Mouse (Mus musculus) retina, postnatal 1 day (tissue): Measurements from ENCODE around the gene Kyat3.
"Not testable (repeated sequence)": the region's sequence is repeated elsewhere in the genome, so short reads cannot be mapped to it uniquely, and the experiment has no call there.

Source experiments
- DNase-seq: peaks from one replicate; pipeline ENCODE4 v3.0.0-alpha.2; 2012

Kyat3 gene

DNA sequence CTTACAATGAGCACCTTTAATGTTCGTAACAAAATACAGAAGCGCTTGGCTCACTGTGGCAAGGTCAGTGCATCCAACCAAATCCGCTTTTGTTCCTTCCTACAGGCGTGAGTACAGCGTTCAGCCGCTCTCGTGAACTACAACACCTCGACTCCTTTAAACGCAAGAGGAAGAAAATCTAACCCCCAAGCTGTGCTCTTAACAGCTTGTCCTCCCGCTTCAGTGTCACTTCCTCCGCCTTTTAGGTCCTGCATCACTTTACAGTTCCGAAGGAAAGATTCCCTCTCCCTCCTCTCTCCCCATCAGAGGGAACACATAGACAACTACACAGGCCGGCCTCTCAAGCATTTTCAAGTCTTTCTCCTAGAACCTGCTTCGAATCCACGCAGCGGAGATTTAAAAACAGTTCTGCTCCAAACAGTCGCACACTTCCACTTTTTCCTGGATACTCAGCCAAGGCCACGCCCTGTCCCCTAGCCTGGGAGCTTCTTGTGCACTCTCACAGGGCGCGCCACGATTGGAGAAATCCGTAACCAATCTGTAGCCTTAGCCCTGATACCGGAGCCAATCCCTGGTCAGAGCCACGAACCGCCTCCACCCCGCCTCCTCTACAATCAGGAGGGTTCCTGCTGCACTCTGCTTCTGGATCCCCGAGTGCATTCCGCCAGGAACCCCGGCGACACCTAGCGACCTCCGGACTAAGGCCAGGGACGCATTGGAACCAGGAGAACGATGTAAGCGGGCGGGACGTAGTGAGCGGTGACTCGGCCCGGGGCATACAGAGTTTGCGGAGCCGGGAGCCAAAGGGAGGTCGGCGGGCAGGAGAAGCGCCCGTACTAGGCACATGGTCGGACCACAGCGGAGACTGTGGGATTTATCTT is at the start of gene Kyat3:
Gene Kyat3, plus strand, starts transcription at position 610 of the 881 bp plus-strand sequence.
- DNase-seq, result peak; percentile 98

DNA sequence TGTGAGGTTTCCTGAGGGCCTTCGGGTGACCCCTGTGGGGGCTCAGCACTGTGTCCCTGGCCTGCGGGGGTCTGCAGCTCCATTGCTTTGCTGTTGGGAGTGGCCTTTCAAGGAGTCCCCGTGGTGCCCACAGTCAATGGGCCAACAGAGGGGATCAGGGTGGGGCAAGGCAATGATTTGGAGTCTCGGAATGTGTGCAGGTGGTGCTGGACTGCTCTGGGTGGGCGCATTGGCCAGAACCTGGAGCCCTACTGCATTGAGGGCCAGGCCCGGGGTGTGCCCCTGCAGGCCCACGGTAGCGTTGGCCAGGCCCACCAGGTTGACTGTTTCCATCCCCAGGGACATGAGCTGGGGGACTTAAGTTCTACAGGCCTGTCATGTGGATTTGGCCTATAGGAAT is 36.1 kb upstream of the Kyat3 start:
- no peak for DNase-seq

DNA sequence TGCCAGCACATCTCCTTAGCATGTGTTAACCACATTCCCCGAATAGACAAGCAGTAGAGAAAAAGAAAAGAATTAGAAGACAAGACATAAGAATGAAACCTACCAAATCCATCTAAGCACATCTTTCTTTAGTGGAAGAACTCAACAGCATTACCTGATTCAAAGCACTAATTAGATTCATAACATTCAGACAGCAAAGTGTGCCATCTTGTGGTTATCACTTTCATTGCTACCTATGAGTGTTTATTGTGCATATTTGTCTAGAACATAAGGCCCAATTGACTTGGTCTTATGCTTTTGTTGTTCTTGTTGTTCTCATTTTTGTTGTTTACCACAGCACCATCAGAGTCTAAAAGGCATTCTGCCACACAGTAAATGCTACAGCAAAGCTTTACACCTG is 26.2 kb upstream of the Kyat3 start:
- DNase-seq, result peak; percentile 11

DNA sequence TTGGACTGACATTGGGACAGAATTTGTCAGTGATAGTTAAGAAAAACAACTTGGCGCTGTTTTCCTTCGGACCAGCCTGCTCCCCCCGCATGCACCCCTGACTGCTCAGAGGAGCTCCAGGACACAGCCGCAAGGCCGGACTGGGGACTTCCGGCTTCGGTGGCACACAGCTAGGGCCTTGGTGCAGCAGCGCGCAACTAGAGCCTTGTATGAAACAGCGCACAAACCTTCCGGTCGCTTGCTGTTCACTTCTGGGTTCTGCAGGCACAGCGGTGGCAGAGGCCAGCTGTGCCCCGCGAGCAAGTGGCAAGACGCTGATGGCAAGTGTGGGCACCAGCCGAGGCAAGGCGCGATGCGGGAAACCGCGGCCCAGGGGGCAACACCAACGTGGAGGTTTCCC is 12.9 kb upstream of the Kyat3 start:
- DNase-seq, result no peak

DNA sequence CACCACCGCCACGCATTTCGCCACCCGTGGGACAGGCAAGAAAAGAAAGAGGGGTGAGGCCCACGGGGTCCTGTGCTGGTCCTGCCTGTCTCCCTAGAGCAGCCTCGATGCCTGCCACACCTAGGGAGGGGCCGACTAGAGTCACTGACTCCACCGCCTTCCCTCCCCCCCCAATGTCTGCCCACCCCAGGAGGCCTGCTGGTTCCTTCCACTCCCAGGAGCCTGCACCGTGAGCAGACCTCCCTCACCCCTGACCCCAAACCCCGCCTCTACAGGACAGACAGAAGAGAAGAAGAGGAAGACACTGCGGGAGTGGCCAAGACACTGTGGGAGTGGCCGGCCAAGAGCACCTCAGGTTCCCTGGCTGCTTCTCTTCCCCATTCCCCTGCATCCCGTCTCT is 12.5 kb upstream of the Kyat3 start:
- DNase-seq, result no peak

DNA sequence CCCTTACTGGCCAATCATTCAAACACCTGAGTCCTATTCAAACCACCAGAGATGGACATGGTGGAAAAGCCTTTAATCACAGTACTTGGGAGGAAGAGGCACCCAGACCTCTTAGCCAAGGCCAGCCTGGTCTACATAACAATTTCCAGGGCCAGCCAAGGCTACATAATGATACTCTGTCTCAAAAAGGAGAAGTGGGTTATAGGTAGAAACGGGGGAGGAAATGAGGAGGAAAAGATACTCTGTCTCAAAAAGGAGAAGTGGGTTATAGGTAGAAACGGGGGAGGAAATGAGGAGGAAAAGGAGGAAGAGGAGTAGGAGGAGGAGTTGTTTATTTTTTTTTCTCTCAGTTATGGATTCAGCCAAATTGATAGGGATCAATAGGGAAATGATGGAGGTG is 4.3 kb upstream of the Kyat3 start:
- no peak for DNase-seq

DNA sequence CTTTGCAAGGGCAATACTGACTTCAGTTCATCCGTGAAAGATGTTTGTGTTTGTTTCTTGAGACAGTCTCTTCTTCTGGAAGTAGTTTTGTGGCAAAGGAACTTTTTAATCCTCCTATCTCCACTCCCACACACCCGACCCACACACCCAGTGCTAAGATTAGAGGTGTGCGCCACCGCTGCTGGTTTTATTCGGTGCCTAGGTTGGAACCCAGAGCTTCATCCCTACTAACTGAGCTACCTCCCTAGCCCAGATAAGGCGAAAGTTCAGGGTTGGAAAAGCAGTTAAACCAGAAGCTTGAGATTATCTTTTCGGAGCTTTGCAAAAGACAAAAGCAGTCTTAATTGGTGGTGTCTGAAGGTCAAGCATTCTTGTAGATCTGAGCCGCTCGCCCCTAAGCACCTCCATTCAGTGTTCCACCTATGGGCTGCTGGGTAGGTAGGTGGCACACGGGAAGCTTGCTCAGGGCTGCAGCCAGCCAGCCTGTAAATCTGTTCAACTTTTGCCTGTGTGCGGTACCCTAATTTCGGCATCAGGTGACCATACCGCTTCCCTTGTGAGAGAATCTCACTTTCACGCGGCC is 647 bp downstream of the Kyat3 start:
- DNase-seq, result no peak

DNA sequence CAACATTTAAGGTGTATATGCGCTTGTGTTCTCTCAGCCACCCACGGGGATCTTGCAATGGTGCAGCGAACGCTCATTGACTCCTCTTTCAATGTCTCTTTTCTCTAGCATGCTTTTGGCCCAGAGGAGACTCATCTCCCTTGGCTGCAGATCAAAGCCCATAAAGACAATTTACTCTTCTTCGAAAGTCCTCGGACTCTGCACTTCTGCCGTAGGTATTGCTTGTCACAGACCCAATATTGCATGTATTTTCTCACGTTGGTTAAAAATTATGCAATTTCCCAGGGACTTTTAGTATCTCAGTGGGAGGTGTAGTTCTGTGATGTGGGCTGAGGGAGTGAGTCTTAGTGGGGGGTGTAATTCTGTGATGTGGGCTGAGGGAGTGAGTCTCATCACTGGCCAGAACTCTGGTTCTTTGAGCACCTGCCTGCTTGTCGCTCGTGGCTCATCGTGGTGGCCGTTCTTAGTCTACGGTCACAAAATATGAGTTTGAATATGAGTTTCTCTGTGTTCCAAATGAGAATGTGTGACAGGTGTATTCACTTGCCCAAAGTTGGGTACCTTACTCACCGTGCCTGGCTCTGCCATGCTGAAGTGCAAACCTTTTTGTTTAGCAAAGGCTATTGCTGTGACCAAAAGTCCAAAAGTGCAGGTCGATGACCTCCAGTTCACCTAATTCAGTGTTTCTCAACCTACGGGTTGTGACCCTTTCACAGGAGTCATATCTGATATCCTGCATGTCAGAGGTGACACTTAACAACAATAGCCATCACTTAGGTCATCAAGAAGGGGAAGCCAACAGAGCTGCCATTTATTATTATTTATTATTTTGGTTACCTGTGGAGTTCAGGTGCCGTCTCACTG is 6.0 kb downstream of the Kyat3 start:
- no peak for DNase-seq

DNA sequence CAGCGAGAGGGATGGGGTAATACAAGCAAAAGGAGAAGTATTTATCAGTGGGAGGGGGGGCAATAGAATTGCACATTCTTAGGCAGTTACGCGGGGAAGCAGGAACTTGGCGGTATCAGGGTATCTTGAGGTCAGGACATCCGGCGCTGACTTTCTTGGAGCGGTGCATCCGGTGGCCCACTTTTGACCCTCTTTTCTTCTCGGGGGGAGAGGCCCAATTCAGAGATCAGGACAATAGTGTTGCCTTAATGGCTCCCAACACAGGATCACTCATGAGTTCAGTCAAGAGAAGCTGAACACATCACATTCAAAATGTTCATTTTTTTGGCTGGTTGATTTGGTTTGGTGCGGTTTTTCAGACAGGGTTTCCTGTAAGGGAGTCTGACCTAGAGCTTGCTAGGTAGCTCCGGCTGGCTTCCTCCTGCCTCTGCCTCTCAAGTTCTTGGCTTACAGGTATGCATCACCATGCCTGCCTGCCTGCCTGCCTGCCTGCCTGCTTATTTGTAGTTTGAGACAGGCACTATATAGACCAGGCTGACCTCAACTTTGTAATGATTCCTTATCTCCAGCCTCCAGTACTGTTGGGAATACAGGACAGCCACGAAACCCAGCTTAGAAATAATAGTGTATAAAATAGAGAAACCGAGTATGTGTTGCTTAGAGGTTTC is 7.5 kb downstream of the Kyat3 start:
- not testable (repeated sequence) for DNase-seq

DNA sequence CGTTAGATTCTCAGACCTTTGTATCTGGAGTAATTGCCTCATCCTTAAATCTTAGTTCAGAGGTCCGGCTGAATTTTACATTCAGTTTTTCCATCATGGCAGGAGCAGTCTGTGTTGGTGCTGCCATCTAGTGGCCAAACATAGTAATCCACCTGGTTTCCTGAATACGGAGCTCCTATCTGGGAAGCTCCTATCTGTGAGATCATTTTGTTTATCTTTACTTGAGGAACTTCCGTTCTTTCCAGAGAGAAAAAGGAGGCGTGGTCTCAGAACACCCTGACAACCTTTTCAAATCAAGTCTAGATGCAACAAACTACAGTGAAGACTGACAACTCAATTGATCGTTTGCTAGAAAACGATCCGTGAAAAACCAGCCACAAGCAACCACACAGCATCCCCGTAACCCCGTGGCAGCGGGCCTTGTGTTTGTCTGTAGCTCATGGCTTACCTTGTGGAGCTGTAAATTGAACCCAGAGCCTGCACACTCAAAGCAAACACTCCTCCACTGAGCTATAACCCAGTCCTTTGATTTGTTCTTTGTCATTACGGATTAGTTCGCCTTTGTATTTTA is 8.1 kb downstream of the Kyat3 start:
- peak; percentile 82 for DNase-seq

DNA sequence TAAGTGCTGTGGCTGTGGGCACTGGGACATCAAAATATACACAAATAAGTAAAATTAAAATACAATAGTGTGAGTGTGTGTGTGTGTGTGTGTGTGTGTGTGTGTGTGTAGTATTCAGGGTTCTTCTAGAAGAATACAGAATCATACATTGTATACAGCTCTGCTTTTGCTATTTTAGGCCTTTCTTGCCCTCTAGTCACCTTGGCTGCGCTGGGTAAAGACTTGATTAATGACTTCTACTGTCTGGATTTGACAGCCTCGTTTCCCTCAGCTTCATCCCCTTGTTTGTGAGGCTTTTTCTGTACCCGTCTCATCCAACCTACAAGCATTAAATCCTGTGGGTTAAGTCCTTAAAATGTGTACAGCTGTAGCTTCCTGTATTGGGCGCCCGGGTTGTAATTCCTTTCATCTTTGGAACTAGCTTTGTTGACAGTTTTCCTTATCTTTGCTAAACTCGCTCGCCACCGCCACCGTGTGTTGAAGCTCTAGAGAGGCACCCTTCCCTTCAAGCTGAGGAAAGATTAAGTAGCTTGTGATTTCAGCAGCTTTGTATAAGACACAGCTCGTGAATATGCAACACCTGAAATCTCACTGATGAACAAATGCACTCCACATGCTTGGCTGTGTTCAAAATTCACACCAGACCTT is 9.6 kb downstream of the Kyat3 start:
- DNase-seq, result peak; percentile 65

DNA sequence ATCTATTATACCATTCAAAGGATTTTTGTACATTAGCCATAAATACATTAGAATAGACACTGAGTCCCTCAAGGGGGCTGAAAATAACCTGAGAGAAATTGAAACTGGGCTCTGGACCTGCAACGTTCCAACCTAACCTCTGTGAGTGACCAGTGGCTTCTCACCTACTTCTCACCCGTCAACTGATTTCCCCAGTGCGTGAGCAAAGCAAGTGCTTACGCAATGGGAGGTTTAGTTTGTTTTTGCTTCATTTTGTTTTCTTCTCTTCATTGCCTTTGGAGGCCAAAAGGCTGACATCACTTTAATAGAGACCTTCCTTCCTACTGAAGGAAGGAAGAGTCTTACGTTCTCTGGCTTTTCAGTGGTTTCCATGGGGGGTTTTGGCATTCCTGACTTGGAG is 10.5 kb downstream of the Kyat3 start:
- no peak for DNase-seq

DNA sequence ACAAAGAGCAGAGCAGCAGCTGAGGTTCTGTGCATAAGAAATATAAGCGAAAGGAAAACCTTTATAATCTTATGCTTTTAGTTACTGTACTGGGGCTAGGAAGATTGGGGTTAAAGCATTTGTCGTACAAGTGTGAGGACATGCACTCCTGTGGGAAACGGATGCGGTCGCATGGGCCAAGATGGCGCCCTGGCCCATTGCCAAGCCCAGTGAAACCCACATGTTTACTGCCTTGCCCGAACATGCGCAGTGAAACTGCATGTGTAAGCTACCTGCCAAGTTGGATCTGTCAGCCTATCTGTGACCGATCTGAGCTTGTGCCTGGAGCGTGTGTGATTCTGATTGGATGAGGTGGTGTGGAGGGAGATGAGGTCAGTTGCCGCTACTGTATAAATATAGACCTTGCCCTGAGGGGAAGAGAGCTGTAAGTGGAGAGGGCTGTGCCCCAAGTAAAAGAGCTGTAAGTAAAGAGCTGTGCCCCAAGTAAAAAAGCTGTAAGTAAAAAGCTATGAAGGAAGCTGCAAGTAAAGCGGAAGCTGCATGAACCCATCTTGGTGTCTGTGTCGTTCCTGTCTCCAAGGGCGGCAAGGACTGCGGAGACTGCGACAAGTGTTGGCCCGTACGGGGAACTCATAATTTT is 11.7 kb downstream of the Kyat3 start:
- DNase-seq, result not testable (repeated sequence)

DNA sequence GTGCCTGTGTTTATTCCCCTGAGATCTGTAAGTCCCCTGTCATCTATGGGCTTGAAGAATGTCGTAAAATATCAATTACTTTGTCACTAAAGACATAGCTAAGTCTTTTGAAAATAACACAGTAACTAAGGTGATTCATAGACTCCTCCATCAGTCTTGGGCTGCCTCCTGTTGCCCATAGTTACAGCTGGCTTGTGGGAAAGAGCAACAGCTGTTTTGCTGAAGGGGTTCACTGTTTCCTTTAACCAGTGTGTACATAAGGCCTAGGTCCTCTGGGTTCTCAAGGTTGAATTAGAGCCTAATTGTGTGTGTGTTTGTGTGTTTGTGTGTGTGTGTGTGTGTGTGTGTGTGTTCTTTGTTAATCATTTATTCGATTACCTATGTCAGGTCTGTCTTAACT is 24.6 kb downstream of the Kyat3 start:
- no peak for DNase-seq

DNA sequence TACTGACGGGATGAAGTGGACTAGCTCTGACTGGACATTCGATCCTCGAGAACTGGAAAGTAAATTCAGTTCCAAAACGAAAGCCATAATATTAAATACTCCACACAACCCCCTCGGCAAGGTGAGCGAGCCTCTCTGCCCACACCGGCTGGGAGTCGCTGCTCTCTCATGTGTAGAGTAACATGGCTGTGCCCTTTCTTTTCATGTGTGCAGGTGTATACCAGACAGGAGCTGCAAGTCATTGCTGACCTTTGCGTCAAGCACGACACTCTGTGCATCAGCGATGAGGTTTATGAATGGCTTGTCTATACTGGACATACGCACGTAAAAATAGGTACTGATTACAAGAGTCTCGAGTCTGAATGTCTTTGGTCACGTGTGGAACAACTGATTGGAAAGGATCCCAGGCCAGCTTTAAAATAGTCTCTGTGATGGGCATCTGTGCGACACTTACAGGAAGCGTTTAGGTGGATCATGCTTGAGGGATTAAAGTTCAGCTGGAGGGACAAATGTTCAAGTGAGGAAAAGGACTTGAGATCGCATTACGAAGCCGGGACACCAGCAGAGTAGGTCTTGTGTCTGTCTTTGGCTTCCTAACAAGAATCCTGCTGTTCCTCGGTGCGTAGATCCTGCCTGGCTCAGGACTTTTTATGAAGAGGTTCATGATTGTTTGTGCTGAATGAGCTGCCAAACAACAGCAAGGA is 25.3 kb downstream of the Kyat3 start:
- peak; percentile 34 for DNase-seq

DNA sequence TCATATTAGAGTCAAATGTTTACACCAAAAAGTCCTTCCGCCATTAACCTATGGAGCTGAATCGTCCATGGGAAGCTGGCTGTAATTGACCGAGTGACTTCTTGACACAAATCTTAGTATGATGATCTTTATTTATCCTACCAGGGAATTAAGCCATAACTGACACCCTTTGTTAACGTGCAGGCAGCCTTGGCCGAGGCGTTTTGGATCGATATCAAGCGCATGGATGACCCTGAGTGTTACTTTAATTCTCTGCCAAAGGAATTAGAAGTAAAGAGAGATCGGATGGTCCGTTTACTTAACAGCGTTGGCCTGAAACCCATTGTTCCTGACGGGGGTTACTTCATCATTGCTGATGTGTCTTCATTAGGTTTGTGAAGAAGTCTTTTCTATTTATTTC is 33.4 kb downstream of the Kyat3 start:
- DNase-seq, result no peak

DNA sequence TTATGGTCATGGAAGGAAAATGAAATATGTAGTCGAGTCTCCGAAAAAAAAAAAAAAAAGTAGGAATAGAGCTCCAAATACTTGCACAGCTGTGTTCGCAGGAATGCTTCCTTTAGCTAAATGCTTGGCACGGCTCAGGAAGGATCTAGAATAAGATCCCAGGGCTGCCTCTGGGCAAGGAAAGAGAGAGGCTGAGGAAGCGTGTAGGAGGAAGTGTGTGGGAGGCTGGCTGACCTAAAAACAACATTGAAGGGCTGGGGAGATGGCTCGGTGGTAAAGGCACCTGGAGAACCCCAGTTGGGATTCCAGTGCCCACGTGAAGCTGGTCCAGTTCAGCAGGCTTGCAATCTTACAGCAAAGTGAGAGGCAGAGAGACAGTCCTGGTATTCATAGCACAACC is 40.0 kb downstream of the Kyat3 start:
- no peak for DNase-seq

DNA sequence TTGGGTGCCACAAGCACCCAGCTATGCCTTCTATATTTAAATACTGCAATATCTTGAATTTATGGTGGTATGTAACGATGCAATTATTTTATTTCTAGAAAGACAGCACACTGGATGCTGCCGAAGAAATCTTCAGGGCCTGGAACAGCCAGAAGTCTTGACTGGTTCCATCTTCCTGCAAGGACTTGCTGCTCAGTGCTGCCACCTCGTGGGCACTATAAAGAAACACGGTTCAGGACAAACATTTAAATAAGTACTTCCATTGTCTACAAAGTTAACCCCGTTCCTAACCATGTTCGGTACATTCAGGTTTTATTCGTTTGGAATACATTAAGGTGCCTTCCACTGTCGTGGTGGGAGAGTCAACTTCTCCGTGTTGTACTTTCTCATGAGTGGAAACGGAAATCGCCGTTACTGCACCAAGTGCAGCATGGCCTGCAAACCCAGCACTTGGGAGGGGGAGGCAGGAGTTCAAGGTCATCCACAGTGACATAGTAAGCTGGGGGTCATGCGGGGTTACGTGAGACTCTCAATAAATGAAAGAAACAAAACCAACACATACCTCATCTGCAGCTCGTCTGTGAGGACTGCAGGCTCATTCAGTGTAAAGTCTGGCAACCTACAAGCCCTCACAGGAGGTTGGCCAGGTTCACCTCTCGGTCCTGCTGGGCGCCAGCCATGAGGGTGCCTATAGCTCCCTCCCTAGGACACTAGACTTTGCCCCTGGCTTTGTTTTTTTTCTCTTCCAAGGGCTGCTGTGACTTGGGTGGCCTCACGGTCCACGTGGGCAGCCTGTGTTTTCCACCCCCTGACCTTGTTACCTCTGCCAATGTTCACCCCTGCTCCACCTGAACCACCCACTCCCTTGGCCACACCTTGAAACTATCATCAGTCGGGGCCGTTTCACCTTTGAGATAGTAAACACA is 43.4 kb downstream of the Kyat3 start:
- DNase-seq, result peak; percentile 76

DNA sequence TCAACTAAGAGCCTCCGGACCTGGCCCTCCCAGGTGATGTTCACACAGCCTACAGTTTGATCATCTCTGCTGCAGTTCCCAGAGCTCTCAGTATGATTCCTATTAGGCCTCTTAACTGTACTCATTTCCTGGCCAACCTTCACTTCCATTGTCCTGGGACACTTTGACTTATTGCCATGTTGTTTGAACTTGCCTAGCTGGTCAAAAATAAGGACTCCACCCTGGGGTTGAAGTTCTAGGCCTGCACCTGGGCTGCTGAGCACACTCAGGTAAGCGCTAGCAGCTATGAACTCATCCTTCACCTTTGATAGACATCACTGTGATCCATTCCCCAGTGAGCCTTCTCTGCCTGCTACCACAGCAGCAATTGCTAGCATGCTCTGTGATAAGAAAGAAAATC is 44.2 kb downstream of the Kyat3 start:
- DNase-seq, result no peak

DNA sequence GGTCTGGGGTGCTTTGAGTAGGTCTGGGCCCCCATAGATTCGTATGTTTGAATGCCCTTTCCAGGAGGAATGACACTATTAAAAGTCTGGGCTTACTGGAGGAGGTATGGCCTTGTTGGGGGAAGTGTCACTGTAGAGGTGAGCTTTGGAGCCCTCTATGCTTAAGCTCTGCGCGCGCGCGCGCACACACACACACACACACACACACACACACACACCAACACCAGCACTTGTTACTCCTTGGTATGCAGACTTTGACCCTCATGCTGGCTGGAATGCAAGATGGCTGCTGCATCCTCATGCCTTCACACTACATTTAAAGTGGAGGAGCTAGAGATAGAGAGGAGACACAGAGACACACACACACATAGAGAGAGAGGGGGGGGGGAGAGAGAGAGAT is 46.8 kb downstream of the Kyat3 start:
- DNase-seq, result no peak
